Mouse (Mus musculus): ENCODE results near the gene Xpo4.

Xpo4 gene

DNA sequence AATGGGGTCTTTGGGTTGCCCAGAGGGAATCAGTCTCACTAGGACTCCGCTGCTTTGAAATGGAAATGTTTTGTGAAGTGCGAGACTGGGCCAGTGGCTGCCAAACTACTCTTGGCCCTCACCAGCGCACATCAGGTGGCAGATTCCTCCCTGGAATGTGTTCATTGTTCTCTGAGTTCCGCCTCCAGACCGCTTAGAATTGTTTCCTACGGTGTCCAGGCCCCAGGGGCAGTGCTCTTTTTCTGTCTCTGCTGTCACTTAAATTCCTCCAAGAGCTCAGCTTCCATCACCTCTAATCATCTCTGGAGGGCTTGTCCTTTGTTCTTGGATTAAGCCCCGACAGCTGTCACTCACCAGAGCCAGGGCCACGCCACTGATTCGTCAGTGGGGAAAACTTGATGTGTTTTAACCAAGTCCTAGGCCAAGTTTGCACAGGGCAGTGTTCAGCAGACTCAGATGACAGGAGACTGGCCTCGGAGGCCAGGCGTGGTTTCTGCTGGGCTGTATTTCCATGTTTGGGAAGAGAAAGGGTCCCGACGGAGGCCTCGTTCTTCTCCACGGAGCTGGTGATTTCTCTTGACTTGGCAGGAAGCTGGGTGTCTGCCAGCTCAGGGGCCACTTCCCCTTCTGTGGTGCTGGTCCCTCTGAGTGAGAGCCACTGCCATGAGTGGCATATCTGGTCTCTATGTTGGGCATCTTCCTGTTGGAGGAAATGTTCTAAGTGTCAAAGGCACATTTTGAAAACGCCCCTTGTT, 127.8 kb downstream of the Xpo4 start:
- peak; percentile 12 to 19 for DNase-seq (ENCODE audit: low spot score in 2 of 2)

DNA sequence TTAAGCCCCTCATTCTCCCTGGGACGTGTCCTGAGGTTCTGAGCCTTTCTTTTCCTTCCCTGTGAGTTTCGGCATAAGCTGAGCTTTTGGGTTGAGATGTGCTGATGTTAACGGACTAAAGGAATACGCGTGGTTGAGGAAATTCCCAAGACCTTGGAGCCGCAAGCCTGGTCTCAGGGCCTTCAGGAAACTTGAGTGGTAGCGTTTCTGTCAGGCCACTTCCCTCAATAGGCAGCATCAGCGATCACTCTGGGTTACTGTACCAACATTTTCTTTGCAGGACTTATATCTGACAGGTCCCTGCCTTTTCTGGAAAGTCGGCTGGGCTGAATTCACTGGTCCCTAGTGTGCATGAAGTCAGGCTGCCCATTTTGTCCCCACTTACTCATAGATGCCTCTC, 128.4 kb downstream of the Xpo4 start:
- no peak for DNase-seq (ENCODE audit: low spot score in 2 of 2)

DNA sequence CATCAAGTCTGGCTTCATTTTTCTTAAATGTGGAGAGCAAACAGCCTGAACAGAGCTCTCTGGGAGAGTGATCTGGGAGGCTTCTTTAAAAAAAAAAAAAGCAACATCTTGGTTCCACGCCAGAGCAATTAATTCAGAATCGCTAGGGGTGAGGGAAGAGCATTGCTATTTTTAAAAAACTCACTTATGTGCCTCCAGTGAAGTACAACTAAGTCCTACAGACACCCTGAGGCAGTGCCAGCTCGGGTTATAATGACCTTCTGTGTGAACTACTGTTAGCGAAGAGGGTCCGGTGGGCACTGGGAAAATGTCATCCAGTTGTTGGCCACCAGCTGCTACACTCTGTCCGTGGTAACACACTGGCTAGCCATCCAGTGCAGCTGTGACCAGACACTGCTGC, 129.6 kb downstream of the Xpo4 start:
- DNase-seq (ENCODE audit: low spot score in 2 of 2) = no peak

DNA sequence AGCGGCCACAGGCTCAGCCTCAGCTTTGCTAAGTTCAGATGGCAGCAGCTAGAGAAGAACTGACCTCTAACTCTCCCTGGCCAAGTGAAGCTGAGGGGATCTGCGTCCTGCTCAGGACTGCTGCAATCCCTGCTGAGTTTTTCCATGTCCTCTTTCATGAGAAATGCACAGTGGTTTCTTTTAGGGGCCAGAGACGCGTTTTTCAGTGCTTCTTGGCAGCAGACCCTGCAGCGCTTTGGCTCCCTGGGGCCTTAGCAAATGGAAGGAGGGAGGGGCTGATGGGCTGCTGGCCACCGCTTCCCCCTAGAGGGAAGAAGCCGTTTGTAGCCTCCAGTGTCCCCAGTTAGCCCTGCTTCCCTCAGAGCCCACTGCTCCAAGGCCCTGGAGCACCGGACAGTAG, 130.3 kb downstream of the Xpo4 start:
- DNase-seq (ENCODE audit: low spot score in 2 of 2) = no peak

DNA sequence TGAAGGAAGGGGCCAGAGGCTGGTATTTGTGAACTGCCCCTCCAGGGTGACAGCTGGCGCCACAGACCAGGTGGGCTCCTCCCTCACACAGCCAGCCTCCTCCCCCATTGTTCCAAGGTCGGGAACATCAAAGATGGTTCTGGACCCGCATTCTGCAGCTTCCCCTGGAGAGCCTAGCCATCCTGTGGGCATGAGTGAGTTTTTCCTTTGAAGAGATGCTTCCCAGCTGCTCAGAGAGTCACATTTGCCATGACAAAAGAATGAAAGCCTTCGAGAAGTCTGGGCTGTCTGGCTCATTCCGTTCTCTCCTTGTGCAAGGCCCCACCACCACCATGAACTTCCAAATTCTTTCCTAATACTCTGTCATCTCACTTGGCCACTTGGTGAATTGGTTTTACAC, 130.9 kb downstream of the Xpo4 start:
- DNase-seq (ENCODE audit: low spot score in 2 of 2) = no peak

DNA sequence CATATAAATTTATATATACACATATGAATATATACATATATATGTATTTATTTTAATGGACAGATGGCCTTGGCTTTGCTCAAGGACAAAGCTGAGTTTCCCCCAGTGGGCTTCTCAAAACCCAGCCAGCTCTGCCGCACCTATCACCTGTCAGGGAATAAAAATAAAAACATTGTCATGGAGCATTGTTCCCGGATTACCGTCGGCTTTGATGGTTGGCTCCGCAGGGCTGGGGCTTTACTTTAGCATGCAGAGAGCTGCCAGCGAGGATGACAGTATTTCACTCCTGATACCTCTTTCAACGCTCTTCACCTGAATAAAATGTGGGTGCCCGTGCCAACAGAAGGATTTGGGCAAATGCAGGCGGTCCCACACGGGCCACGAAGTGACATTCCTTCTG, 131.4 kb downstream of the Xpo4 start:
- no peak for DNase-seq (ENCODE audit: low spot score in 2 of 2)

DNA sequence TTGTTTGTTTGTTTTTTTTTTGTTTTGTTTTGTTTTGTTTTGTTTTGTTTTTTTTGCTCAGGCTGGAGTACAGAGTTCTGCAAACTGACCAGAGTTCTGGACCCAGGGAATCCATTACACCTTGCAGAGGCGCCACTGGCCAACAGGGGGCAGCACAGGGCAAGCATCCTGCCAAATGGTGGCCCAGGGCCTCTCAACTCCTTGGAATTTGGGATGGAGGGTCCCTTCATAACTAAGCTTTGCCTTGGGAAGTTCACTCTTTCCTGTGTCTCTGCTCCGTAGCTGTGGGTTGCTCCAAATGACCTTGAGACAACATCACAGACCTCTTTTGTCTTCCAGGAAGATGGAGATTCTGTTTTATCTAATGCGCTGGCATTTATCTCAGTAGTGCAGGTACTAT, 132.0 kb downstream of the Xpo4 start:
- DNase-seq (ENCODE audit: low spot score in 2 of 2) = no peak

DNA sequence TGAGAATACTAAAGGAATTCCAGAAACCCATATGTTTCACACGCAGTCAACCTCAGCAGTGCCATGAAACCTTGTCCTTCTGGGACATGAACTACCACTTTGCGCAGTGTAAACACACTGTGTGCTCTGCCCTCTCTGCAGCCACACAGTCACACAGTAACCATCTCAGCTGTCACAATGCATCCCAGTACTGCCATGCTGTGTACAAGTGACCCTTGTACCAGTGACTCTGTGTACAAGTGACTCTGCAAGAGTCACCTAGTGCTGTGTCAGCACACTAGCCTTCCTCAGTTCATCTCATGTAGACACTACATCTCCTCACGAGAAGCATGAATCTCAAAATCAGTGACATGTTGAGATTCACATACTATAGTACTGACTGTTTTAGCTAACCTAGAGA, 132.7 kb downstream of the Xpo4 start:
- DNase-seq (ENCODE audit: low spot score in 2 of 2) = no peak

DNA sequence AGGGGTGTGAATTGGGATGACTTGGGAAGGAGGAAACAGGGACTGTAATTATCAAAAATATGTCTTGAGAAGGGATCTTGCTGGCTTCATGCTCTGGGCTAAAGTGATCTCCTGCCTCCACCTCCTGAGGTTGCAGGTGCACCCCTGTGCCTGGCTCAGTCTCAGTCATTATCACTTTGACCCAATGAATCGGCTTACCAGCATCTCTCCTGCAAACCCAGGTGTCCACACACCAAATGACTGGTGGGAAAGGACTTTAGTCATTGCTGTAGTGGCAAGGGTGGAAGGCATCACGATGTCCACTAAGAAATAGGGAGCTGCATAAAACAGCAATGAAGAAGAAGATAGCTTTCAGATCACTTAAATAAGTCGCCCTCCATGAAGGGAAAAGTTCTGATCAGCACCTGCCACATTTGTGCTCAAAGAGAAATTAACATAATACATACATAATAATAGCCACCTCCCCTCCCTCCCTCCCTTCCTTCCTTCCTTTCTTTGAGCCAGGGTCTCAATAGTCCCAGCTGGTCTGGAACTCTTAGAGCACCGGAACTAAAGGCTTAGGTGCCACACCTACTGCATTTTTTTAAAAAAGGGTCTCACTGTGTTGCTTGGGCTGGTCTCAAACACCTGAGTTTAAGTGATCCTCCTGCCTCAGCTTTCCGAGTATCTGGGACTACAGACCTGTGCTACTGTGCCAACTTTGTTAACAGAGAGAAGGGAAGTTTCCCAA, 135.3 kb downstream of the Xpo4 start:
- no peak for DNase-seq (ENCODE audit: low spot score in 2 of 2)

DNA sequence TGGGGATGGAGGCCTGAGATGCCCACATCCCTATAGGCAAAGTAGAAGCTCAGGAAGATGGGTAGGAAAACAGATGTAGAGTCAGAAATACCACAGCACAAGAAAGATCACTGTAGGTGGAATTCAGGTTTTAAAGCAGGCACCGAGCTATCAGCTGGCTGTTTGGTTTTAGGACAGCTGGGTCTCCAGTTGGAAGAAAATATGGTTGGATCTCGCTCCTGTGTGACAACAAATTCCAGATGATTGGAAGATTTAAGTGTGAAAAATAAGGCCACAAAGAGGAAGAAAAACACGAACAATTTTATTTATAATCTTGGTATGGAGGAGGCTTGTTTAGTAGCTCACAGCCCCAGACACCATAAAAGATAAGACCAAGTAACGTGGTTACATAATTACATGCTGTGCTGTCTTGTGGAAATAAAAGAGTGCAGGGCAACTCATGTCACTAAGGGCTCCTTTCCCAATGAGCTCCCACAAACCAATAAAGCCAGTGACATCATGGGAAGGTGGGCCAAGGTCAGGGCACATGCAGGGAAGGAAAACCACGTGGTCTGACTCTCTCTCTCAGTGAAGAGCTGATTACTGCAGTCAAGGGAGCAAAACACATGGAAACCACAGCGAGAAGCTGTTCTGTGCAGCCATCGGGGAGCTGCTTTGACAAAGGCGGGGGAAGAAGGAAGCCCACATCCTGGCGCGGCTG, 136.0 kb downstream of the Xpo4 start:
- no peak for DNase-seq (ENCODE audit: low spot score in 2 of 2)

DNA sequence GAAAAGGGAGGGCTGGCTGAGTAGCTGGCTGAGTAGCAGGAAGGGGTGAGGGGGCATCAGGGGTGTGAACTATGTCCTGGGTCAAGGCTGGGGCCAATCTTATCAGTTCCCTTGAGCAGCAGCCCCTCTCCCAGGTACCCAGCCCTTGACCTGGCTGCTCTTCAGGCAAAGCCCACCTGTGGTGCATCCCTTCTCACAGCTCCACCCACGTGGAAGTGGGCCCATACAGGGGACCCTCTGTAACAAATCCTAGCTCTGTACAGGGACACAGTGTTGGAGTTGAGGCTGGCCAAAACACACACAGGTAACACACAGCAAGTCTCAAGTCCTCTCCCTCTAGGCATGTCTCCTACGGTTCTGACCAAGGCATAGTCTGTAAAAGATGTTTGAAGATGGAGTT, 137.6 kb downstream of the Xpo4 start:
- DNase-seq (ENCODE audit: low spot score in 2 of 2) = no peak
